In the genomic region with DNA sequence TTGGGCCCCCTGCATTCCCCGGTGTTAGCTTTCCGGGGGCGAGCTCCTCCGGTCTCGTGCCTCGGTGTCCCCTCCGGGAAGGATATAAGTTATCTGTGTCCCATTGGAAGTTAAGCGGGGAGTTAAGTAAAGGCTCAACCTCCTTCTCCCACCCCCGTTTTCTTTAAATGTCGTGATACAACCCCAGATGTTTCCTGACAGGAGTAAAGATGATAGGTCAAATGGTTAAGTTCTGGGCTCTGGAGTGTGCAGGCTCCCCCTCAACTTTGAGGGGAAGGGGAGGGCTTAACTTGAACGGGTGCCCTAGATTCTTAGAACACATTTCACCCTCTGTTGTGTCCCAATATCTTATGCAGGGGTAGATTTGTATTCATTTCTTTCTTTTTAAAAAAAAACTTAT, we compare ENCODE assay signal across 9 mouse cellular contexts. TPM values are rescaled to one million over a fixed set of nuclear protein-coding genes. Genes with fewer than 3 reads are reported as not detected.
DNase-seq lines count a peak whose midpoint lies in the region; ATAC-seq and TF ChIP-seq lines count a peak whose summit lies in the region.
"Had no signal": no experiment of that assay in that cellular context is flagged by ENCODE, and none has a peak within 500 bp of the region (broad histone marks: within the 10 kb centered on the region; RNA-seq: fewer than 3 reads in every experiment).

No protein-coding gene starts in this region.

- intact Hi-C loops in heart, postnatal 25 days (cut with DNase I): loop anchor here (2.0 kb wide), 1 partner anchor 68 kb away; no protein-coding TSS in a partner anchor

- H3K9ac ChIP-seq in heart, embryonic 13.5 days: peak overlapping the region; percentile 97
- H3K9ac ChIP-seq in forebrain, embryonic 15.5 days (replicated peaks): peak overlapping the region; percentile 92
- peak overlapping the region; percentile 90 for H3K9ac ChIP-seq in liver, postnatal 0 days (replicated peaks)

- H3K9me3 ChIP-seq in heart, embryonic 13.5 days: no peaks in the 10 kb centered on the region
- no peaks in the 10 kb centered on the region for H3K9me3 ChIP-seq in E14TG2a.4 (ENCODE audit: low read length)
- H3K9me3 ChIP-seq in forebrain, embryonic 15.5 days: no peaks in the 10 kb centered on the region
- H3K9me3 ChIP-seq in liver, postnatal 0 days (ENCODE audit: low read length): no peaks in the 10 kb centered on the region

- WGBS in heart, embryonic 13.5 days: 0% methylated on average over 11 of the region's 11 CpGs
- 0% methylated on average over 11 of the region's 11 CpGs for WGBS in forebrain, embryonic 15.5 days
- under 1% methylated on average over 11 of the region's 11 CpGs for WGBS in liver, postnatal 0 days (ENCODE audit: insufficient replicate concordance)

- no peaks in the 10 kb centered on the region for H3K27me3 ChIP-seq in heart, embryonic 13.5 days (replicated peaks)
- H3K27me3 ChIP-seq in E14TG2a.4 (ENCODE audit: insufficient read depth, low read length): no peaks in the 10 kb centered on the region
- no peaks in the 10 kb centered on the region for H3K27me3 ChIP-seq in forebrain, embryonic 15.5 days
- H3K27me3 ChIP-seq in liver, postnatal 0 days (ENCODE audit: insufficient read depth, low read length): no peaks in the 10 kb centered on the region
- H3K27me3 ChIP-seq: Patski had no signal

- H3K4me1 ChIP-seq in heart, embryonic 13.5 days: peaks cover 44% of the 10 kb centered on the region
- peaks cover 70% of the 10 kb centered on the region for H3K4me1 ChIP-seq in E14TG2a.4 (replicated peaks; ENCODE audit: low read depth, low read length)
- peaks cover 33% of the 10 kb centered on the region for H3K4me1 ChIP-seq in forebrain, embryonic 15.5 days
- H3K4me1 ChIP-seq in liver, postnatal 0 days (ENCODE audit: insufficient read depth): peaks cover 9% of the 10 kb centered on the region; the same call in 1 of the 2 replicates

- peak overlapping the region; percentile 70 for H3K27ac ChIP-seq in heart, embryonic 13.5 days (replicated peaks)
- peak overlapping the region; percentile 82 for H3K27ac ChIP-seq in forebrain, embryonic 15.5 days (replicated peaks)
- peak overlapping the region; percentile 86 for H3K27ac ChIP-seq in liver, postnatal 0 days (ENCODE audit: low read depth)

- no peak for TF ChIP-seq EP300 in liver, postnatal 0 days (IDR thresholded peaks at IDR 0.05; ENCODE audit: low read depth)

- DNase-seq in heart, postnatal 25 days (ENCODE audit: low spot score): no peak
- DNase-seq in liver, postnatal 0 days: no peak
- DNase-seq in adrenal gland, adult 8-10 months: no peak
- DNase-seq in ovary, postnatal 14 days (ENCODE audit: low spot score): no peak
- DNase-seq in right cerebral cortex, postnatal 25 days: no peak

- TF ChIP-seq CTCF in E14TG2a.4 (conservative IDR thresholded peaks at IDR 0.05; ENCODE audit: low read length): no peak
- no peak for TF ChIP-seq CTCF in liver, postnatal 0 days (IDR thresholded peaks at IDR 0.05; ENCODE audit: low read depth)

- ATAC-seq in heart, embryonic 13.5 days (ENCODE audit: extremely low read depth, insufficient number of reproducible peaks, low FRiP score, low TSS enrichment): no peak
- ATAC-seq in forebrain, embryonic 15.5 days (replicated peaks): no peak
- ATAC-seq in liver, postnatal 0 days: no peak

- peak overlapping the region; percentile 97 for H3K4me3 ChIP-seq in heart, embryonic 13.5 days
- H3K4me3 ChIP-seq in E14TG2a.4 (replicated peaks; ENCODE audit: low read length): peak overlapping the region; percentile 96
- peak overlapping the region; percentile 88 for H3K4me3 ChIP-seq in forebrain, embryonic 15.5 days
- peak overlapping the region; percentile 85 for H3K4me3 ChIP-seq in liver, postnatal 0 days (ENCODE audit: low read depth, low read length)

- peaks cover 65% of the 10 kb centered on the region for H3K36me3 ChIP-seq in heart, embryonic 13.5 days
- H3K36me3 ChIP-seq in E14TG2a.4 (ENCODE audit: insufficient read depth, low read length): peaks cover 63% of the 10 kb centered on the region
- H3K36me3 ChIP-seq in forebrain, embryonic 15.5 days: peaks cover 33% of the 10 kb centered on the region
- peaks cover 58% of the 10 kb centered on the region for H3K36me3 ChIP-seq in liver, postnatal 0 days (replicated peaks; ENCODE audit: insufficient read depth, low read length)

- H3K4me2 ChIP-seq in heart, embryonic 13.5 days: peak overlapping the region; percentile 81
- H3K4me2 ChIP-seq in forebrain, embryonic 15.5 days (replicated peaks): peak overlapping the region; percentile 67
- peak overlapping the region; percentile 80 for H3K4me2 ChIP-seq in liver, postnatal 0 days (ENCODE audit: low read depth, low read length)

RNA-seq across cellular contexts. Expression of a gene that starts 0.8 kb away (rescaled TPM):
- polyA plus RNA-seq in heart, embryonic 13.5 days (2015; fragmentation: Nextera tagmentation; extraction: Ambion mirVana): 27.5 and 28.0 TPM in 2 replicates
- 10 to 100 TPM; 15.7 to 16.8 TPM for total RNA-seq in heart, postnatal 25 days (2021)
- 30.8 and 35.8 TPM in 2 replicates for polyA plus RNA-seq in forebrain, embryonic 15.5 days (2015; fragmentation: Nextera tagmentation; extraction: Ambion mirVana)
- polyA plus RNA-seq in liver, postnatal 0 days (2015; fragmentation: Nextera tagmentation; extraction: Ambion mirVana): 16.2 and 17.1 TPM in 2 replicates
- 10 to 100 TPM; 29.3 to 35.3 (median 33.4) TPM for total RNA-seq in adrenal gland, adult 8-10 months (2022)

RNA-seq across cellular contexts. Expression of a gene that starts 0.9 kb away (rescaled TPM):
- 86.6 and 98.3 TPM in 2 replicates for polyA plus RNA-seq in heart, embryonic 13.5 days (2015; fragmentation: Nextera tagmentation; extraction: Ambion mirVana)
- total RNA-seq in heart, postnatal 25 days (2021): under 1 TPM; 0.83 to 0.89 TPM
- 47.7 and 55.4 TPM in 2 replicates for polyA plus RNA-seq in forebrain, embryonic 15.5 days (2015; fragmentation: Nextera tagmentation; extraction: Ambion mirVana)
- polyA plus RNA-seq in liver, postnatal 0 days (2015; fragmentation: Nextera tagmentation; extraction: Ambion mirVana): 41.4 and 45.4 TPM in 2 replicates
- 1 to 10 TPM; 1.8 to 3.2 (median 2.5) TPM for total RNA-seq in adrenal gland, adult 8-10 months (2022)

RNA-seq across cellular contexts. Expression of a gene that starts 22.3 kb away (rescaled TPM):
- polyA plus RNA-seq in heart, embryonic 13.5 days (2015; fragmentation: Nextera tagmentation; extraction: Ambion mirVana): 0.20 and 0.45 TPM in 2 replicates
- under 1 TPM; 0.45 to 0.47 TPM for total RNA-seq in heart, postnatal 25 days (2021)
- polyA plus RNA-seq in forebrain, embryonic 15.5 days (2015; fragmentation: Nextera tagmentation; extraction: Ambion mirVana): 0.05 and 0.09 TPM in 2 replicates
- 0.59 and 0.72 TPM in 2 replicates for polyA plus RNA-seq in liver, postnatal 0 days (2015; fragmentation: Nextera tagmentation; extraction: Ambion mirVana)
- under 1 TPM in 3 of 4 experiments, not detected in 1; 0.12 to 0.25 (median 0.19) TPM for total RNA-seq in adrenal gland, adult 8-10 months (2022)
- polyA plus RNA-seq: Patski had no signal

RNA-seq across cellular contexts. Expression of a gene that starts 25.9 kb away (rescaled TPM):
- 17.4 and 19.2 TPM in 2 replicates for polyA plus RNA-seq in heart, embryonic 13.5 days (2015; fragmentation: Nextera tagmentation; extraction: Ambion mirVana)
- 1 to 10 TPM; 6.1 to 6.5 TPM for total RNA-seq in heart, postnatal 25 days (2021)
- 75.9 and 76.8 TPM in 2 replicates for polyA plus RNA-seq in forebrain, embryonic 15.5 days (2015; fragmentation: Nextera tagmentation; extraction: Ambion mirVana)
- 67.0 and 81.2 TPM in 2 replicates for polyA plus RNA-seq in liver, postnatal 0 days (2015; fragmentation: Nextera tagmentation; extraction: Ambion mirVana)
- total RNA-seq in adrenal gland, adult 8-10 months (2022): 10 to 100 TPM; 28.5 to 34.3 (median 29.9) TPM
